Mouse (Mus musculus) lung, embryonic 14.5 days (tissue): ENCODE results near the gene Ak5. TPM values are rescaled to one million over a fixed set of nuclear protein-coding genes. Genes with fewer than 3 reads are reported as not detected.

Experiments used
- ATAC-seq: fragments of 200-750 bp; cut with Nextera tagmentation; 2 replicates; pipeline ENCODE4 v1.8.0; 2017; ENCODE audit warnings: mild to moderate bottlenecking, moderate TSS enrichment, moderate library complexity; ENCODE audit not compliant: insufficient read depth
- DNase-seq: peaks from one replicate; pipeline ENCODE4 v3.0.0-alpha.2; 2015
- H3K27ac ChIP-seq: fragments of 300-500 bp; sonication (generic); 2 replicates; pipeline ENCODE4 v1.5.1; 2014; ENCODE audit warnings: low read depth, mild to moderate bottlenecking, moderate library complexity
- H3K27me3 ChIP-seq: fragments of 300-500 bp; sonication (generic); 2 replicates; pipeline ENCODE4 v1.6.1; 2014; ENCODE audit warnings: low read length, control low read depth; ENCODE audit not compliant: insufficient read depth
- H3K36me3 ChIP-seq: fragments of 300-500 bp; sonication (generic); 2 replicates; pipeline ENCODE4 v1.6.1; 2014; ENCODE audit warnings: control low read depth; ENCODE audit not compliant: insufficient read depth
- H3K4me1 ChIP-seq: fragments of 300-500 bp; sonication (generic); 2 replicates; pipeline ENCODE4 v1.6.1; 2014; ENCODE audit warnings: antibody characterized with exemption, control low read depth; ENCODE audit not compliant: insufficient read depth
- H3K4me2 ChIP-seq: fragments of 300-500 bp; sonication (generic); 2 replicates; pipeline ENCODE4 v1.6.1; 2014; ENCODE audit warnings: mild to moderate bottlenecking
- H3K4me3 ChIP-seq: fragments of 300-500 bp; sonication (generic); 2 replicates; pipeline ENCODE4 v1.5.1; 2014; ENCODE audit warnings: low read depth, low read length
- H3K9ac ChIP-seq: fragments of 300-500 bp; sonication (generic); 2 replicates; pipeline ENCODE4 v1.6.1; 2014
- H3K9me3 ChIP-seq: fragments of 300-500 bp; sonication (generic); 2 replicates; pipeline ENCODE4 v1.6.1; 2016; ENCODE audit warnings: low read depth, low read length, control low read depth
- CTCF ChIP-seq: IDR thresholded peaks from 2 replicates; pipeline ENCODE4 v1.5.1; 2016; ENCODE audit warnings: antibody characterized with exemption, low read depth
- WGBS: fragments of 180-500 bp; shearing (Covaris S2); extraction: QIAGEN DNeasy Blood & Tissue Kit; methylation state at CpG from one replicate; pipeline ENCODE4 v1.1.7; 2014; 5-methylcytosine and 5-hydroxymethylcytosine counted together
- polyA plus RNA-seq: library from polyadenylated mRNA; unstranded; fragments of >200 nt; fragmentation: Nextera tagmentation; extraction: Ambion mirVana; gene quantifications from 2 replicates; pipeline ENCODE4 v1.2.1, GENCODE M21; 2014

Gene Ak5
- polyA plus RNA-seq, 1 experiment from 2014 or later: 4.1 TPM

DNA sequence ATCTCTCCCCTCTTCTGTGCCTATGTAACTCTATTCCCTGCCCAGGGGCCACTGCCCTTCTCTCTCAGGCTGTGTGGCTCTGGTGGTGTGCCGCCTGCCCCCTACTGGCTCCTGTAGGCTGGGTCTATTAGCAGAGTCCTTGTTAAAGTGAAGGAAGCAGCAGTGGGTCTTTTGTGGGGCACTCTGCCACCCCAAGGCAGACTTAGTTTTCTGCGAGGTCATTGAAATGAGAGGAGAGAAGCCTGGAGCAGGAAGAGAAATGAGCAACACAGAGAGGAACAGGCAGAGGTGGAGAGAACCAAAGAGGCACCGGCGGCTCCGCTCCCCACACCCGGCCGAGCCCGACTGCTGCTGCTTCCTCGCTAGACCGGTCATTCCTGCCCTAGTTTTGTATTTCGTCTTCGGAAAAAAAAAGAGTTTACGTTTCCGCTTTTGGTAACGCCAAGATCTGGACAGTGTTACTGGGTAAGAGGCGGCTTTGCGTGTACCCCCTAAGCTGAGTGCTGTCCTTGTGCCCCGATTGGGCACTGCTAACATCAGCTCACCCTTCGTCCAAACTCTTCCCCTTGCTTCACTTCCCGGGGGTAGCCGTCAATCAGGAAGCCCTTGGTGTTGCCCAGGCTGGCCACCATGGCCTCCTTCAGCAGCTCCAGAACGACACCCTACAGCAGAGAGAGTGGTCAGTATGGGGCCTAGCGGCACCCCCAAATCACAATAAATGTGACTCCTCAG, 190.2 kb downstream of the Ak5 start:
- ATAC-seq (peak; percentile 69), DNase-seq (peak; percentile 79)
- 0 out of 2 replicates have a peak, but pooled peaks cover 3% of the 10 kb centered on the region for H3K4me1 ChIP-seq
- peak overlapping the region; percentile 40 for H3K4me3 ChIP-seq
- H3K4me2 ChIP-seq: peak overlapping the region; percentile 70
- H3K27ac ChIP-seq: peak overlapping the region; percentile 70
- no peaks in the 10 kb centered on the region for H3K9me3 ChIP-seq
- peak overlapping the region; percentile 50 for H3K9ac ChIP-seq
- no peaks in the 10 kb centered on the region for H3K36me3 ChIP-seq
- no peaks in the 10 kb centered on the region for H3K27me3 ChIP-seq
- peak; percentile 82 for TF ChIP-seq CTCF
- WGBS: 5% methylated on average over 23 of the region's 23 CpGs

DNA sequence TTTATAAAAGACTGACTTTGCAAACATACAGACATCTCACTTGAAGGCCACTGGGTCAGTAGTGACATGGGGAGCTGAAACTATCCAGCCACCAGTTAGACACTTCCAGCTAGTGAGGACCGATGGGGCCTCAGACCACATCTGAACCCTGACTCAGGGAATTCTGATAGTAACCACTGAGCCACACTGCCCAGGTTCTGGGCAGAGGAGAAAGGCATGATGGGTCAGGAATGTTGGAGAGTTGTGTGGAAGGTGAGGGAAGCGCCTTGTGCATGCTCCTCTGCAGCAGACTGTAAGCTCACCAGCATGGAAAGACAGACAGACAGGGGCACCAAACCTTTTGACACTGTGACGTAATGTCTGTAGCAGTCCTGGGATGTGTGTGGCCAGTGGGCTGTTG, 192.3 kb downstream of the Ak5 start:
- H3K9me3 ChIP-seq: no peaks in the 10 kb centered on the region
- DNase-seq: peak; percentile 40
- ATAC-seq: no peak
- H3K27me3 ChIP-seq: no peaks in the 10 kb centered on the region
- no peak overlapping the region for H3K9ac ChIP-seq
- H3K4me1 ChIP-seq: 0 out of 2 replicates have a peak, but pooled peaks cover 3% of the 10 kb centered on the region
- TF ChIP-seq CTCF: no peak
- H3K27ac ChIP-seq: no peak overlapping the region
- H3K4me3 ChIP-seq: no peak overlapping the region
- WGBS: 81% methylated on average over 3 of the region's 3 CpGs
- H3K36me3 ChIP-seq: no peaks in the 10 kb centered on the region
- no peak overlapping the region for H3K4me2 ChIP-seq

DNA sequence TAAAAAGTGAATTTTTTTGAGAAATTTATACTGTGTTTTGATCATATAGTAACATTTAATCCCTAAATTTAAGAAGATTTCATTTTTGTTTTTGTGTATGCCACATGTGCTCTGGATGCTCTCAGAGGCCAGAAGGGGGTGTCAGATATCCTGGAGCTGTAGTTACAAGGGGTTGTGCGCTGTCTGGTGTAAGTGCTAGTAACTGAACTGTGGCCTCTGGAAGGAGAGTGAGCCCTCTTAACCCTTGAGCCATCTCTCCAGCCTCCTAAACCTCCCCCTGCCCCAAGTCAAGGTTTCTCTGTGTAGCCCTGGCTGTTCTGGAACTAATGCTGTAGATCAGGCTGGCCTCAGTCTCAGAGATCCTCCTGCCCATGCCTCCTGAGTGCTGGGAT, 192.9 kb downstream of the Ak5 start:
- no peaks in the 10 kb centered on the region for H3K27me3 ChIP-seq
- DNase-seq: no peak
- no peak overlapping the region for H3K27ac ChIP-seq
- H3K9me3 ChIP-seq: no peaks in the 10 kb centered on the region
- no peak overlapping the region for H3K9ac ChIP-seq
- ATAC-seq: no peak
- WGBS: 65% methylated on average over 1 of the region's 1 CpGs
- no peaks in the 10 kb centered on the region for H3K36me3 ChIP-seq
- no peak overlapping the region for H3K4me2 ChIP-seq
- no peak for TF ChIP-seq CTCF
- H3K4me1 ChIP-seq: 0 out of 2 replicates have a peak, but pooled peaks cover 3% of the 10 kb centered on the region
- H3K4me3 ChIP-seq: no peak overlapping the region

DNA sequence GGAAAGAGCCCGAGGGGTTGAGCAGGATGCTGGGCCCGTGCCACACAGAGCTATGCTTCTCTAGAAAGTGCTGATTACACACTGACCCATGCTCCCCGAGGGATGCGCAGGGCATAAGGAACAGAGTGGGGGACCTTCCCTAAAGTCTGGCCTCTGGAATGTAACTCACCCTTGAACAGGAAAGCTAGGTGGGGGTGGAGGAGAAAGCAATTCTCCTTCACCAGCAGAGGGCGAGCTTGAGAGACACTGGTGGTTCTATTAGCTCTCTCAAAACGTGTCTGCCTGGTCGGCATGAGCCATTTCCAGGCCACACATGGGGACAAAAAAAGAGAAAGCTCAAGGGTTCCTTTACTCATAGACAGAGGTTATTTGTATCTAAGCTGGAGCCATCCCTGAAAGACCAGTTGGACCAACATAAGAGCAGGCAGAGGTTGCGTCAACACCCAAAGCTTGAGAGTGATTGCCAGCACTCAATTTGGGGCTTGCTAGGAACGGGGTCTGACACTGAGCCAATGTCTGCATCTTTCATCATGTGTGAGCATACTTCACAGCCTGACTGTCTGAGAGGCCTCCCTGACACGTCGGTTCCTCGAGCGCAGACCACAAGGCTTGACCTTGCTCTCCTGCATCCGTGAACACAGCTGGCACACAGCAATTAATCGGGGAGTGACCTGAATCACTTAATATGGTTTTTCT, 193.4 kb downstream of the Ak5 start:
- 43% methylated on average over 15 of the region's 15 CpGs for WGBS
- TF ChIP-seq CTCF: peak; percentile 83
- no peak overlapping the region for H3K27ac ChIP-seq
- peak; percentile 90 for DNase-seq
- no peaks in the 10 kb centered on the region for H3K36me3 ChIP-seq
- H3K9ac ChIP-seq: no peak overlapping the region
- ATAC-seq: no peak
- no peaks in the 10 kb centered on the region for H3K9me3 ChIP-seq
- H3K4me1 ChIP-seq: 0 out of 2 replicates have a peak, but pooled peaks cover 3% of the 10 kb centered on the region
- H3K27me3 ChIP-seq: no peaks in the 10 kb centered on the region
- no peak overlapping the region for H3K4me3 ChIP-seq
- H3K4me2 ChIP-seq: no peak overlapping the region

DNA sequence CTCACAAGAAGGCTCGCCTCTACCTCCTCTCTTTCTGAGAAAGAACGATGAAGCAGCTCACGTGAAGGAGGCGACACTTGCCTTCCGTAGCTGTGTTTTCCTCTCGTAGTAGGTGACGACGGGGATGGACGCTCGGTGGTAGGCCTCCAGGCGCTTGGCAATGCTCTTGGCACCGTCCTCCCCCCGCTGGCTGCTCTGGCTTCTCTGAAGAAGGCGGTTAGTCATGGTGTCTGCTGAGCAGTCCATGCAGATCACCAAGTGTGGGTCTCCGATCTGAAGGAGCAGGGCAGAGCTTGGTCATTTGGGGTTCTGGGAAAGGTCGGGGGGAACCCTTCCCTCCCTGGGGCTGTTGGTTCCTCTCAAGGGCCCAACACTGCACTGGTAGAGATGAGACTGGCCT, 195.5 kb downstream of the Ak5 start:
- H3K36me3 ChIP-seq: no peaks in the 10 kb centered on the region
- H3K9ac ChIP-seq: no peak overlapping the region
- ATAC-seq (no peak), DNase-seq (no peak)
- no peak overlapping the region for H3K4me3 ChIP-seq
- 0 out of 2 replicates have a peak, but pooled peaks cover 3% of the 10 kb centered on the region for H3K4me1 ChIP-seq
- no peaks in the 10 kb centered on the region for H3K9me3 ChIP-seq
- WGBS: 73% methylated on average over 16 of the region's 16 CpGs
- no peak overlapping the region for H3K4me2 ChIP-seq
- H3K27ac ChIP-seq: no peak overlapping the region
- H3K27me3 ChIP-seq: no peaks in the 10 kb centered on the region
- no peak for TF ChIP-seq CTCF

DNA sequence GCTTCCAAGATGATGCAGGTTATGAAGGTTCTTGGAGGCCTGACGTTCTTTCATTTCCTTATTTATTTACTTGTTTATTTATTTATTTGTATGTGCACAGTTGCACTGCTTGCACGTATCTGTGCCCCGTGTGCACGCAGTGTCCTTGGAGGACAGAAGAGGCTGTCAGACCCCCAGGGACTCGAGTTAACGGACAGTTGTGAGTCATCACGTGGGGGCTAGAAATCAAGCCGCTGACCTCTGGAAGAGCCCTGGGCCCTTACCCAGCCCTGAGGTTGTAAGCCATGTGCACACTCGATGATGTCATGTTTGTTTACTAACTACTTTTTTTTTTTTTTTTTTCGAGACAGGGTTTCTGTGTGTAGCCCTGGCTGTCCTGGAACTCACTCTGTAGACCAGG, 197.8 kb downstream of the Ak5 start:
- 77% methylated on average over 10 of the region's 10 CpGs for WGBS
- Histone ChIP-seq H3K9me3 (no peaks in the 10 kb centered on the region), H3K4me3 (no peak overlapping the region), H3K27me3 (no peaks in the 10 kb centered on the region), H3K36me3 (no peaks in the 10 kb centered on the region), H3K4me1 (0 out of 2 replicates have a peak, but pooled peaks cover 3% of the 10 kb centered on the region), H3K9ac (no peak overlapping the region), H3K4me2 (no peak overlapping the region), H3K27ac (no peak overlapping the region)
- no peak for TF ChIP-seq CTCF
- DNase-seq: no peak
- no peak for ATAC-seq
